Mouse (Mus musculus): ENCODE measurements around the gene Tbx2.

- TF ChIP-seq CHD2 (IDR thresholded peaks at IDR 0.05; ENCODE audit: low read depth, low read length): no peak
- no peak for TF ChIP-seq ZNF384 (IDR thresholded peaks at IDR 0.05; ENCODE audit: low read depth, low read length)
- TF ChIP-seq MAFK (IDR thresholded peaks at IDR 0.05; ENCODE audit: insufficient read depth, low read depth, low read length): no peak
- no peak for TF ChIP-seq ZC3H11A (IDR thresholded peaks at IDR 0.05; ENCODE audit: borderline replicate concordance, low read depth, low read length)
Observed at GRCm38 (mm10) chr11:85820959-85821358, 11.4 kb upstream of the Tbx2 start.

All from ES-E14 (cell line).